Mouse (Mus musculus): Measurements from ENCODE around the gene 4930524B15Rik. TPM values are rescaled to one million over a fixed set of nuclear protein-coding genes. Genes with fewer than 3 reads are reported as not detected.
"Not testable (repeated sequence)": the region's sequence is repeated elsewhere in the genome, so short reads cannot be mapped to it uniquely, and the experiment has no call there.

4930524B15Rik gene
- polyA plus RNA-seq, 1 experiment: 0.16 TPM

DNA sequence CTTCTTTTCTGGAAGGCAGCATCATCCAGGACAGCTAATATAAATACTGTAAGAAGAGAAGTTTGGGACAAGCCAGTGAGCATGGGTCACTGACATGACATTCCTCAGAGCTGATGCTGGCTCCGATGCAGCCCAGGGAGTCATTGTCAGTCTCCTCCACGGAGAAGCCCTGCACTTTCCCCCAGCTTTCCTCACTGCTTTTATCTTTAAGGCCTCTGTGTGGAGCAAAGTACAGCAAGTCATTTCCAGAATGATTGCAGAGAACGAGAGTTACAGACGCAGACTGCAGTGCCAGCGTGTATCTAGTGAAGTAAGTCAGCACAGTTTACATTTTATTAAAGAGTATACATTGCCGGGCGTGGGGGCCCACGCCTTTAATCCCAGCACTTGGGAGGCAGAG is 9.4 kb downstream of the 4930524B15Rik start:
- no peak for DNase-seq
- 64% methylated on average over 8 of the region's 8 CpGs for WGBS
- H3K4me3 ChIP-seq (replicated peaks; ENCODE audit: insufficient read depth, low read depth, low read length): no peak overlapping the region
- H3K4me1 ChIP-seq (ENCODE audit: control insufficient read depth, insufficient read depth, low read length): no peaks in the 10 kb centered on the region
- no peak for TF ChIP-seq CTCF (IDR thresholded peaks at IDR 0.05; ENCODE audit: borderline replicate concordance, insufficient read depth, low read depth, low read length)
- no peak for TF ChIP-seq POLR2A (IDR thresholded peaks at IDR 0.05; ENCODE audit: borderline replicate concordance, insufficient read depth, low read length)
- no peak overlapping the region for H3K27ac ChIP-seq (ENCODE audit: insufficient read depth, low read length)
- no peaks in the 10 kb centered on the region for H3K27me3 ChIP-seq (ENCODE audit: control insufficient read depth, insufficient read depth, low read length)

GRCm38 (mm10) chr11:31975678-31976077 is 10.3 kb downstream of the 4930524B15Rik start:
- DNase-seq: no peak
- Histone ChIP-seq H3K27ac (ENCODE audit: insufficient read depth, low read length) (no peak overlapping the region), H3K4me3 (replicated peaks; ENCODE audit: insufficient read depth, low read depth, low read length) (no peak overlapping the region), H3K27me3 (ENCODE audit: control insufficient read depth, insufficient read depth, low read length) (no peaks in the 10 kb centered on the region), H3K4me1 (ENCODE audit: control insufficient read depth, insufficient read depth, low read length) (no peaks in the 10 kb centered on the region)
- TF ChIP-seq CTCF (IDR thresholded peaks at IDR 0.05; ENCODE audit: borderline replicate concordance, insufficient read depth, low read depth, low read length): no peak
- TF ChIP-seq POLR2A (IDR thresholded peaks at IDR 0.05; ENCODE audit: borderline replicate concordance, insufficient read depth, low read length): no peak
- WGBS: 48% methylated on average over 5 of the region's 5 CpGs

GRCm38 (mm10) chr11:31976137-31976536 is 10.7 kb downstream of the 4930524B15Rik start:
- TF ChIP-seq POLR2A (IDR thresholded peaks at IDR 0.05; ENCODE audit: borderline replicate concordance, insufficient read depth, low read length): no peak
- no peak for TF ChIP-seq CTCF (IDR thresholded peaks at IDR 0.05; ENCODE audit: borderline replicate concordance, insufficient read depth, low read depth, low read length)
- no peaks in the 10 kb centered on the region for H3K4me1 ChIP-seq (ENCODE audit: control insufficient read depth, insufficient read depth, low read length)
- H3K27me3 ChIP-seq (ENCODE audit: control insufficient read depth, insufficient read depth, low read length): no peaks in the 10 kb centered on the region
- no peak for DNase-seq
- no peak overlapping the region for H3K4me3 ChIP-seq (replicated peaks; ENCODE audit: insufficient read depth, low read depth, low read length)
- 80% methylated on average over 5 of the region's 5 CpGs for WGBS
- no peak overlapping the region for H3K27ac ChIP-seq (ENCODE audit: insufficient read depth, low read length)

DNA sequence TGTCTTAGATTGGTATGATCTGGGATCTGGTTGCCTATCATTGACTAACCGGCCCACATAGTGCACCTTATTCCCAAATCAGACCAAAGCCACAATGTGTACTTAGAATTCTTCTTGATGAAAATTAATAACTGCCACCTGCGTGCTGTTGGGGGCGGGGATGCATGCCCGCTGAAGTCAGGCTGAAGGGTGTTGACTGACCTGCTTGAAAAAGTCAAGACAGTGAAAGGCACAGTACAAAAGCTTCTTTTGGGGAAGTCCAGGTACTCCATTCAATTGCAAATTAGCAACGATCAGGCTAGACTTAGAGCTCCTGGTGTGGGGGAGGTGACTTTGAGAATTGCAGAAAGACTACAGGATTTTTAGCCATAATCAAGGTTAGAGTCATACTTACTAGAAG is 14.7 kb downstream of the 4930524B15Rik start:
- WGBS: 88% methylated on average over 5 of the region's 5 CpGs
- H3K27ac ChIP-seq (ENCODE audit: insufficient read depth, low read length); DNase-seq; H3K4me1 ChIP-seq (ENCODE audit: control insufficient read depth, insufficient read depth, low read length); H3K27me3 ChIP-seq (ENCODE audit: control insufficient read depth, insufficient read depth, low read length); H3K4me3 ChIP-seq (replicated peaks; ENCODE audit: insufficient read depth, low read depth, low read length): not testable (repeated sequence)

GRCm38 (mm10) chr11:31981830-31982229 is 16.4 kb downstream of the 4930524B15Rik start:
- Histone ChIP-seq H3K4me1 (ENCODE audit: control insufficient read depth, insufficient read depth, low read length) (no peaks in the 10 kb centered on the region), H3K27ac (ENCODE audit: insufficient read depth, low read length) (no peak overlapping the region), H3K27me3 (ENCODE audit: control insufficient read depth, insufficient read depth, low read length) (no peaks in the 10 kb centered on the region), H3K4me3 (replicated peaks; ENCODE audit: insufficient read depth, low read depth, low read length) (no peak overlapping the region)
- no peak for DNase-seq
- 90% methylated on average over 7 of the region's 7 CpGs for WGBS
- no peak for TF ChIP-seq CTCF (IDR thresholded peaks at IDR 0.05; ENCODE audit: borderline replicate concordance, insufficient read depth, low read depth, low read length)

GRCm38 (mm10) chr11:31982247-31982943 is 17.0 kb downstream of the 4930524B15Rik start:
- H3K27ac ChIP-seq (ENCODE audit: insufficient read depth, low read length); H3K4me3 ChIP-seq (replicated peaks; ENCODE audit: insufficient read depth, low read depth, low read length); DNase-seq; H3K27me3 ChIP-seq (ENCODE audit: control insufficient read depth, insufficient read depth, low read length); H3K4me1 ChIP-seq (ENCODE audit: control insufficient read depth, insufficient read depth, low read length): not testable (repeated sequence)
- 86% methylated on average over 13 of the region's 13 CpGs for WGBS

- Histone ChIP-seq H3K4me1 (ENCODE audit: control insufficient read depth, insufficient read depth, low read length) (no peaks in the 10 kb centered on the region), H3K27ac (ENCODE audit: insufficient read depth, low read length) (no peak overlapping the region), H3K4me3 (replicated peaks; ENCODE audit: insufficient read depth, low read depth, low read length) (no peak overlapping the region), H3K27me3 (ENCODE audit: control insufficient read depth, insufficient read depth, low read length) (no peaks in the 10 kb centered on the region)
- TF ChIP-seq CTCF (IDR thresholded peaks at IDR 0.05; ENCODE audit: borderline replicate concordance, insufficient read depth, low read depth, low read length) (no peak), POLR2A (IDR thresholded peaks at IDR 0.05; ENCODE audit: borderline replicate concordance, insufficient read depth, low read length) (no peak)
- DNase-seq: no peak
Observed at GRCm38 (mm10) chr11:31983249-31983648, 17.9 kb downstream of the 4930524B15Rik start.

DNA sequence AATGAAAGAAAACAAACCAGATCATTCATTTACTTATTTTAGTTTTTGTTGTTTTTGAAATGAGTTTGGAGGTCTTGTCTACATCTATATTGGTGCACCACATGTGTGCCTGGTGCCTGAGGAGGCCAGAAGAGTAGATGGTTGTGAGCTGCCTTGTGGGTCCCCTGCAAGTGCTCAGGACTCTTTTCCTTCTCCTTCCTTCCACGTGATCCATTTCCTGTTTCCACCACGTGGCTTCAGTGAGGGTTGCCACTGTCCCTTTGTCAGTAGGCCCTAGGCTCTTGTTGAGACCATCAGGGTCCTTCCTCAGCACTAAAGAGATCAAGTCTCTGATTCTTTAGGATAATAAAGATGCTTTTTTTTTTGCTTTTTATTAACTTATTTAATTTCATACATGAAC is 19.4 kb downstream of the 4930524B15Rik start:
- TF ChIP-seq POLR2A (IDR thresholded peaks at IDR 0.05; ENCODE audit: borderline replicate concordance, insufficient read depth, low read length): no peak
- no peak for TF ChIP-seq CTCF (IDR thresholded peaks at IDR 0.05; ENCODE audit: borderline replicate concordance, insufficient read depth, low read depth, low read length)
- Histone ChIP-seq H3K27me3 (ENCODE audit: control insufficient read depth, insufficient read depth, low read length) (no peaks in the 10 kb centered on the region), H3K4me1 (ENCODE audit: control insufficient read depth, insufficient read depth, low read length) (no peaks in the 10 kb centered on the region), H3K27ac (ENCODE audit: insufficient read depth, low read length) (no peak overlapping the region), H3K4me3 (replicated peaks; ENCODE audit: insufficient read depth, low read depth, low read length) (no peak overlapping the region)
- DNase-seq: no peak
- WGBS: 65% methylated on average over 2 of the region's 2 CpGs

Measured in cerebellum, adult 2 months (tissue).